In the genomic region with DNA sequence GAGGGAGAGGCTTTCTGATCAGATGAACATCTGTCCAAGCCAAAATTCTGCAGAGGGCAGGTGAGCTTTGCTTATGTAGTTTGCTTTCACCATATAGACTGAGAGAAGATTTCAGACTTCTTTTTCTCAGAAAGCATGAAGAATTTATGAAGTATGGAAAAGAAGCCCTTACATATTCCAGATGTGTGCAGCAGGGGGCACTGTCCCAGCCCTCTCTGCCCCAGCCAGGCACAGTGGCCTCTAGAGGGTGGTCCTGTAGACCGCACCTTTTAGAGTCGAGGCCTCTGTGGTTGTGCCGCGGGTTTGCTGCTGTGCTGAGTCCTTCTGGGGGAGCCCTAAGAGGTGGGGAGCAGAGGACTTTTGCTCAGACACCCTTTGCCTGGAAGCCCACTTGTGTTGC, we compare ENCODE assay signal across 10 mouse cellular contexts. TPM values are rescaled to one million over a fixed set of nuclear protein-coding genes. Genes with fewer than 3 reads are reported as not detected.
DNase-seq lines count a peak whose midpoint lies in the region; ATAC-seq and TF ChIP-seq lines count a peak whose summit lies in the region.
"Had no signal": no experiment of that assay in that cellular context is flagged by ENCODE, and none has a peak within 500 bp of the region (broad histone marks: within the 10 kb centered on the region; RNA-seq: fewer than 3 reads in every experiment).

No protein-coding gene starts in this region.

- no peaks in the 10 kb centered on the region; the same call in 1 of the 2 replicates for H3K4me1 ChIP-seq in hindbrain, embryonic 10.5 days (replicated peaks)
- no peaks in the 10 kb centered on the region for H3K4me1 ChIP-seq in hindbrain, embryonic 14.5 days (replicated peaks; ENCODE audit: control insufficient read depth, insufficient read depth, low read length)
- H3K4me1 ChIP-seq in liver, postnatal 0 days (ENCODE audit: insufficient read depth), result no peaks in the 10 kb centered on the region
- H3K4me1 ChIP-seq: hindbrain, embryonic 15.5 days; limb, embryonic 15.5 days had no signal

- H3K9ac ChIP-seq in hindbrain, embryonic 14.5 days, result no peak overlapping the region
- H3K9ac ChIP-seq in liver, postnatal 0 days (replicated peaks), result no peak overlapping the region
- H3K9ac ChIP-seq: hindbrain, embryonic 15.5 days; limb, embryonic 15.5 days had no signal

- H3K4me2 ChIP-seq in hindbrain, embryonic 14.5 days (replicated peaks), result no peak overlapping the region
- no peak overlapping the region for H3K4me2 ChIP-seq in liver, postnatal 0 days (ENCODE audit: low read depth, low read length)
- H3K4me2 ChIP-seq: hindbrain, embryonic 15.5 days; limb, embryonic 15.5 days had no signal

- peak; percentile 66 for TF ChIP-seq CTCF in Patski (IDR thresholded peaks at IDR 0.05)
- TF ChIP-seq CTCF in liver, postnatal 0 days (IDR thresholded peaks at IDR 0.05; ENCODE audit: low read depth), result peak; percentile 80

- no peak overlapping the region for H3K4me3 ChIP-seq in hindbrain, embryonic 10.5 days
- no peak overlapping the region for H3K4me3 ChIP-seq in hindbrain, embryonic 14.5 days (replicated peaks; ENCODE audit: low read length)
- H3K4me3 ChIP-seq in liver, postnatal 0 days (ENCODE audit: low read depth, low read length), result no peak overlapping the region
- H3K4me3 ChIP-seq: hindbrain, embryonic 15.5 days; limb, embryonic 15.5 days had no signal

- in situ Hi-C loops in Patski (cut with MboI; ENCODE audit: low pct_unique_long_range_greater_than_20kb), result loop anchor here (25.0 kb wide), 2 partner anchors 406 to 606 kb away; no protein-coding TSS in a partner anchor

- peaks cover 91% of the 10 kb centered on the region for H3K36me3 ChIP-seq in hindbrain, embryonic 10.5 days
- H3K36me3 ChIP-seq in hindbrain, embryonic 14.5 days (replicated peaks; ENCODE audit: control insufficient read depth, insufficient read depth), result peaks cover 93% of the 10 kb centered on the region
- H3K36me3 ChIP-seq in liver, postnatal 0 days (replicated peaks; ENCODE audit: insufficient read depth, low read length), result peaks cover 53% of the 10 kb centered on the region

- CTCF ChIA-PET in Patski (lab: Charles Lee), result interaction anchor here (0.8 kb wide), 1 partner anchor 13 kb away, joined by 7 read pairs; no protein-coding TSS in a partner anchor

- WGBS in hindbrain, embryonic 10.5 days, result 58% methylated on average over 4 of the region's 4 CpGs
- WGBS in hindbrain, embryonic 14.5 days, result 58% methylated on average over 4 of the region's 4 CpGs
- WGBS in liver, postnatal 0 days (ENCODE audit: insufficient replicate concordance), result 37% methylated on average over 4 of the region's 4 CpGs

- no peaks in the 10 kb centered on the region for H3K9me3 ChIP-seq in hindbrain, embryonic 10.5 days
- no peaks in the 10 kb centered on the region for H3K9me3 ChIP-seq in hindbrain, embryonic 14.5 days (ENCODE audit: control insufficient read depth, low read length)
- H3K9me3 ChIP-seq in liver, postnatal 0 days (ENCODE audit: low read length), result no peaks in the 10 kb centered on the region
- H3K9me3 ChIP-seq: hindbrain, embryonic 15.5 days; limb, embryonic 15.5 days had no signal

- no peak overlapping the region for H3K27ac ChIP-seq in hindbrain, embryonic 10.5 days
- H3K27ac ChIP-seq in hindbrain, embryonic 14.5 days, result no peak overlapping the region
- H3K27ac ChIP-seq in liver, postnatal 0 days (ENCODE audit: low read depth), result no peak overlapping the region
- H3K27ac ChIP-seq: hindbrain, embryonic 15.5 days; limb, embryonic 15.5 days had no signal

- POLR2A ChIA-PET in Patski (lab: Charles Lee), result no interaction called here

- ATAC-seq in hindbrain, embryonic 14.5 days (ENCODE audit: low FRiP score), result no peak
- ATAC-seq in Patski, result no peak
- ATAC-seq in liver, postnatal 0 days, result no peak

- H3K27me3 ChIP-seq in hindbrain, embryonic 10.5 days (ENCODE audit: insufficient read depth, poor library complexity, severe bottlenecking), result no peaks in the 10 kb centered on the region
- no peaks in the 10 kb centered on the region for H3K27me3 ChIP-seq in hindbrain, embryonic 14.5 days (ENCODE audit: control insufficient read depth, insufficient read depth, low read length)
- H3K27me3 ChIP-seq in Patski, result no peaks in the 10 kb centered on the region
- no peaks in the 10 kb centered on the region for H3K27me3 ChIP-seq in liver, postnatal 0 days (ENCODE audit: insufficient read depth, low read length)
- H3K27me3 ChIP-seq: hindbrain, embryonic 15.5 days; limb, embryonic 15.5 days had no signal

- peak; percentile 17 for DNase-seq in hindbrain, embryonic 10.5 days (ENCODE audit: low spot score)
- DNase-seq in hindbrain, embryonic 14.5 days (ENCODE audit: low spot score), result no peak
- DNase-seq in A20 (ENCODE audit: low read depth, low spot score) (peak; percentile 50), Patski (ENCODE audit: low read depth, low spot score) (no peak)
- DNase-seq in liver, postnatal 0 days, result peak; percentile 40
- no peak for DNase-seq in right cerebral cortex, postnatal 25 days
- DNase-seq in kidney, postnatal 10 days, result no peak
- no peak for DNase-seq in spleen, adult 18-20 months

- TF ChIP-seq EP300 in liver, postnatal 0 days (IDR thresholded peaks at IDR 0.05; ENCODE audit: low read depth), result no peak

RNA-seq across cellular contexts. Expression of a gene that starts 43.0 kb away (rescaled TPM):
- 27.9 and 31.3 TPM in 2 replicates for polyA plus RNA-seq in hindbrain, embryonic 10.5 days (2016; fragmentation: Nextera tagmentation; extraction: Ambion mirVana)
- 57.2 and 59.9 TPM in 2 replicates for polyA plus RNA-seq in hindbrain, embryonic 14.5 days (2014; fragmentation: Nextera tagmentation; extraction: Ambion mirVana)
- 48.0 TPM for polyA plus RNA-seq in Patski (2021)
- polyA plus RNA-seq in liver, postnatal 0 days (2015; fragmentation: Nextera tagmentation; extraction: Ambion mirVana), result 7.9 and 10.5 TPM in 2 replicates

RNA-seq across cellular contexts. Expression of a gene that starts 52.9 kb away (rescaled TPM):
- 311 and 400 TPM in 2 replicates for polyA plus RNA-seq in hindbrain, embryonic 10.5 days (2016; fragmentation: Nextera tagmentation; extraction: Ambion mirVana)
- polyA plus RNA-seq in hindbrain, embryonic 14.5 days (2014; fragmentation: Nextera tagmentation; extraction: Ambion mirVana), result 111 and 120 TPM in 2 replicates
- 120 TPM for polyA plus RNA-seq in Patski (2021)
- polyA plus RNA-seq in liver, postnatal 0 days (2015; fragmentation: Nextera tagmentation; extraction: Ambion mirVana), result 148 and 158 TPM in 2 replicates

RNA-seq across cellular contexts. Expression of a gene that starts 58.4 kb away (rescaled TPM):
- polyA plus RNA-seq in hindbrain, embryonic 10.5 days (2016; fragmentation: Nextera tagmentation; extraction: Ambion mirVana), result 43.7 and 52.6 TPM in 2 replicates
- 47.1 and 48.8 TPM in 2 replicates for polyA plus RNA-seq in hindbrain, embryonic 14.5 days (2014; fragmentation: Nextera tagmentation; extraction: Ambion mirVana)
- polyA plus RNA-seq in Patski (2021), result 26.9 TPM
- 19.1 and 20.9 TPM in 2 replicates for polyA plus RNA-seq in liver, postnatal 0 days (2015; fragmentation: Nextera tagmentation; extraction: Ambion mirVana)

Comparison
In these comparisons a context has a peak if more than half of its experiments do, and no peak if none do; other contexts are left out.
1. DNase-seq: peak in hindbrain, embryonic 10.5 days (single experiment), A20 (single experiment) and liver, postnatal 0 days (single experiment); none in hindbrain, embryonic 14.5 days (single experiment), Patski (single experiment), right cerebral cortex, postnatal 25 days (single experiment), kidney, postnatal 10 days (single experiment) and spleen, adult 18-20 months (0 of 2).